Mouse (Mus musculus): ENCODE results near the gene Iqch. TPM values are rescaled to one million over a fixed set of nuclear protein-coding genes. Genes with fewer than 3 reads are reported as not detected.

The Iqch gene
- polyA plus RNA-seq, 1 experiment from 2014 or later, result 0.22 TPM

- no peak overlapping the region for H3K4me2 ChIP-seq (replicated peaks; ENCODE audit: low read depth, low read length)
- H3K9ac ChIP-seq (replicated peaks; ENCODE audit: low read depth, low read length), result no peak overlapping the region
- no peaks in the 10 kb centered on the region for H3K36me3 ChIP-seq (ENCODE audit: control insufficient read depth, insufficient read depth, low read length)
- H3K27ac ChIP-seq (ENCODE audit: low read length), result no peak overlapping the region
- WGBS, result 53% methylated on average over 5 of the region's 5 CpGs
- no peaks in the 10 kb centered on the region for H3K4me1 ChIP-seq (ENCODE audit: control insufficient read depth, insufficient read depth, low read length)
- H3K9me3 ChIP-seq (ENCODE audit: control insufficient read depth, low read depth, low read length), result no peaks in the 10 kb centered on the region
- ATAC-seq (ENCODE audit: insufficient number of reproducible peaks, insufficient read depth, low FRiP score, low read depth), result no peak
- no peaks in the 10 kb centered on the region for H3K27me3 ChIP-seq (ENCODE audit: control insufficient read depth, insufficient read depth, low read length)
- no peak overlapping the region for H3K4me3 ChIP-seq (ENCODE audit: low read depth, low read length)
These were observed 89.4 kb downstream of the Iqch start for GRCm38 (mm10) chr9:63512851-63513250.

GRCm38 (mm10) chr9:63511034-63511433 lies 91.3 kb downstream of the Iqch start:
- no peak overlapping the region for H3K27ac ChIP-seq (ENCODE audit: low read length)
- H3K9ac ChIP-seq (replicated peaks; ENCODE audit: low read depth, low read length), result no peak overlapping the region
- H3K36me3 ChIP-seq (ENCODE audit: control insufficient read depth, insufficient read depth, low read length), result no peaks in the 10 kb centered on the region
- no peak for ATAC-seq (ENCODE audit: insufficient number of reproducible peaks, insufficient read depth, low FRiP score, low read depth)
- no peak overlapping the region for H3K4me3 ChIP-seq (ENCODE audit: low read depth, low read length)
- H3K27me3 ChIP-seq (ENCODE audit: control insufficient read depth, insufficient read depth, low read length), result no peaks in the 10 kb centered on the region
- no peak overlapping the region for H3K4me2 ChIP-seq (replicated peaks; ENCODE audit: low read depth, low read length)
- 73% methylated on average over 4 of the region's 4 CpGs for WGBS
- no peaks in the 10 kb centered on the region for H3K4me1 ChIP-seq (ENCODE audit: control insufficient read depth, insufficient read depth, low read length)
- no peaks in the 10 kb centered on the region for H3K9me3 ChIP-seq (ENCODE audit: control insufficient read depth, low read depth, low read length)

- no peaks in the 10 kb centered on the region for H3K9me3 ChIP-seq (ENCODE audit: control insufficient read depth, low read depth, low read length)
- no peak overlapping the region for H3K4me2 ChIP-seq (replicated peaks; ENCODE audit: low read depth, low read length)
- no peaks in the 10 kb centered on the region for H3K4me1 ChIP-seq (ENCODE audit: control insufficient read depth, insufficient read depth, low read length)
- H3K27ac ChIP-seq (ENCODE audit: low read length), result no peak overlapping the region
- no peak overlapping the region for H3K4me3 ChIP-seq (ENCODE audit: low read depth, low read length)
- no peaks in the 10 kb centered on the region for H3K36me3 ChIP-seq (ENCODE audit: control insufficient read depth, insufficient read depth, low read length)
- no peaks in the 10 kb centered on the region for H3K27me3 ChIP-seq (ENCODE audit: control insufficient read depth, insufficient read depth, low read length)
- no peak overlapping the region for H3K9ac ChIP-seq (replicated peaks; ENCODE audit: low read depth, low read length)
- WGBS, result 75% methylated on average over 8 of the region's 8 CpGs
- no peak for ATAC-seq (ENCODE audit: insufficient number of reproducible peaks, insufficient read depth, low FRiP score, low read depth)
These were observed 95.2 kb downstream of the Iqch start for GRCm38 (mm10) chr9:63507110-63507509.

GRCm38 (mm10) chr9:63503890-63504289 lies 98.4 kb downstream of the Iqch start:
- no peak overlapping the region for H3K4me3 ChIP-seq (ENCODE audit: low read depth, low read length)
- H3K9me3 ChIP-seq (ENCODE audit: control insufficient read depth, low read depth, low read length), result no peaks in the 10 kb centered on the region
- H3K27ac ChIP-seq (ENCODE audit: low read length), result no peak overlapping the region
- H3K4me1 ChIP-seq (ENCODE audit: control insufficient read depth, insufficient read depth, low read length), result no peaks in the 10 kb centered on the region
- no peak overlapping the region for H3K9ac ChIP-seq (replicated peaks; ENCODE audit: low read depth, low read length)
- no peaks in the 10 kb centered on the region for H3K27me3 ChIP-seq (ENCODE audit: control insufficient read depth, insufficient read depth, low read length)
- H3K36me3 ChIP-seq (ENCODE audit: control insufficient read depth, insufficient read depth, low read length), result no peaks in the 10 kb centered on the region
- WGBS, result 61% methylated on average over 2 of the region's 2 CpGs
- H3K4me2 ChIP-seq (replicated peaks; ENCODE audit: low read depth, low read length), result no peak overlapping the region
- ATAC-seq (ENCODE audit: insufficient number of reproducible peaks, insufficient read depth, low FRiP score, low read depth), result no peak

- H3K9ac ChIP-seq (replicated peaks; ENCODE audit: low read depth, low read length), result no peak overlapping the region
- no peak for ATAC-seq (ENCODE audit: insufficient number of reproducible peaks, insufficient read depth, low FRiP score, low read depth)
- no peak overlapping the region for H3K4me3 ChIP-seq (ENCODE audit: low read depth, low read length)
- no peaks in the 10 kb centered on the region for H3K36me3 ChIP-seq (ENCODE audit: control insufficient read depth, insufficient read depth, low read length)
- H3K9me3 ChIP-seq (ENCODE audit: control insufficient read depth, low read depth, low read length), result no peaks in the 10 kb centered on the region
- H3K27ac ChIP-seq (ENCODE audit: low read length), result no peak overlapping the region
- H3K4me2 ChIP-seq (replicated peaks; ENCODE audit: low read depth, low read length), result no peak overlapping the region
- no peaks in the 10 kb centered on the region for H3K4me1 ChIP-seq (ENCODE audit: control insufficient read depth, insufficient read depth, low read length)
- 88% methylated on average over 1 of the region's 1 CpGs for WGBS
- H3K27me3 ChIP-seq (ENCODE audit: control insufficient read depth, insufficient read depth, low read length), result no peaks in the 10 kb centered on the region
These were observed 100.8 kb downstream of the Iqch start for GRCm38 (mm10) chr9:63501516-63501915.

- 80% methylated on average over 8 of the region's 8 CpGs for WGBS
- no peak overlapping the region for H3K27ac ChIP-seq (ENCODE audit: low read length)
These were observed 102.4 kb downstream of the Iqch start for GRCm38 (mm10) chr9:63499912-63500311.

GRCm38 (mm10) chr9:63495786-63496185 lies 106.5 kb downstream of the Iqch start:
- no peaks in the 10 kb centered on the region for H3K9me3 ChIP-seq (ENCODE audit: control insufficient read depth, low read depth, low read length)
- no peak for ATAC-seq (ENCODE audit: insufficient number of reproducible peaks, insufficient read depth, low FRiP score, low read depth)
- no peak overlapping the region for H3K4me3 ChIP-seq (ENCODE audit: low read depth, low read length)
- 83% methylated on average over 2 of the region's 2 CpGs for WGBS
- no peak overlapping the region for H3K4me2 ChIP-seq (replicated peaks; ENCODE audit: low read depth, low read length)
- H3K9ac ChIP-seq (replicated peaks; ENCODE audit: low read depth, low read length), result no peak overlapping the region
- no peaks in the 10 kb centered on the region for H3K27me3 ChIP-seq (ENCODE audit: control insufficient read depth, insufficient read depth, low read length)
- H3K27ac ChIP-seq (ENCODE audit: low read length), result no peak overlapping the region
- no peaks in the 10 kb centered on the region for H3K36me3 ChIP-seq (ENCODE audit: control insufficient read depth, insufficient read depth, low read length)
- H3K4me1 ChIP-seq (ENCODE audit: control insufficient read depth, insufficient read depth, low read length), result no peaks in the 10 kb centered on the region

More at GRCm38 (mm10) chr9:63499912-63500311, 102.4 kb downstream of the Iqch start:
- Histone ChIP-seq H3K4me1 (ENCODE audit: control insufficient read depth, insufficient read depth, low read length) (no peaks in the 10 kb centered on the region), H3K27me3 (ENCODE audit: control insufficient read depth, insufficient read depth, low read length) (no peaks in the 10 kb centered on the region), H3K4me3 (ENCODE audit: low read depth, low read length) (no peak overlapping the region), H3K9me3 (ENCODE audit: control insufficient read depth, low read depth, low read length) (no peaks in the 10 kb centered on the region), H3K36me3 (ENCODE audit: control insufficient read depth, insufficient read depth, low read length) (no peaks in the 10 kb centered on the region), H3K9ac (replicated peaks; ENCODE audit: low read depth, low read length) (no peak overlapping the region), H3K4me2 (replicated peaks; ENCODE audit: low read depth, low read length) (no peak overlapping the region)
- no peak for ATAC-seq (ENCODE audit: insufficient number of reproducible peaks, insufficient read depth, low FRiP score, low read depth)

- H3K9ac ChIP-seq (replicated peaks; ENCODE audit: low read depth, low read length), result no peak overlapping the region
- no peaks in the 10 kb centered on the region for H3K27me3 ChIP-seq (ENCODE audit: control insufficient read depth, insufficient read depth, low read length)
- H3K9me3 ChIP-seq (ENCODE audit: control insufficient read depth, low read depth, low read length), result no peaks in the 10 kb centered on the region
- no peaks in the 10 kb centered on the region for H3K36me3 ChIP-seq (ENCODE audit: control insufficient read depth, insufficient read depth, low read length)
- H3K27ac ChIP-seq (ENCODE audit: low read length), result no peak overlapping the region
- 92% methylated on average over 4 of the region's 4 CpGs for WGBS
- no peaks in the 10 kb centered on the region for H3K4me1 ChIP-seq (ENCODE audit: control insufficient read depth, insufficient read depth, low read length)
- no peak overlapping the region for H3K4me3 ChIP-seq (ENCODE audit: low read depth, low read length)
- no peak overlapping the region for H3K4me2 ChIP-seq (replicated peaks; ENCODE audit: low read depth, low read length)
- no peak for ATAC-seq (ENCODE audit: insufficient number of reproducible peaks, insufficient read depth, low FRiP score, low read depth)
These were observed 108.5 kb downstream of the Iqch start for GRCm38 (mm10) chr9:63493746-63494145.

GRCm38 (mm10) chr9:63492291-63492690 lies 110.0 kb downstream of the Iqch start:
- Histone ChIP-seq H3K9ac (replicated peaks; ENCODE audit: low read depth, low read length) (no peak overlapping the region), H3K4me3 (ENCODE audit: low read depth, low read length) (no peak overlapping the region), H3K27me3 (ENCODE audit: control insufficient read depth, insufficient read depth, low read length) (no peaks in the 10 kb centered on the region), H3K27ac (ENCODE audit: low read length) (no peak overlapping the region), H3K4me1 (ENCODE audit: control insufficient read depth, insufficient read depth, low read length) (no peaks in the 10 kb centered on the region), H3K4me2 (replicated peaks; ENCODE audit: low read depth, low read length) (no peak overlapping the region), H3K36me3 (ENCODE audit: control insufficient read depth, insufficient read depth, low read length) (no peaks in the 10 kb centered on the region), H3K9me3 (ENCODE audit: control insufficient read depth, low read depth, low read length) (no peaks in the 10 kb centered on the region)
- ATAC-seq (ENCODE audit: insufficient number of reproducible peaks, insufficient read depth, low FRiP score, low read depth), result no peak
- WGBS, result 20% methylated on average over 9 of the region's 9 CpGs

Data from stomach, embryonic 14.5 days (tissue).